Mouse (Mus musculus) adrenal gland, postnatal 4 days (tissue): Measurements from ENCODE around the gene Gm14326. TPM values are rescaled to one million over a fixed set of nuclear protein-coding genes. Genes with fewer than 3 reads are reported as not detected.
A peak's percentile ranks its signal among the peaks of the same experiment; 100 is the strongest.
"Not testable (repeated sequence)": the region's sequence is repeated elsewhere in the genome, so short reads cannot be mapped to it uniquely, and the experiment has no call there.

ENCODE experiments used
- DNase-seq, 2 experiments: peaks; one replicate each; pipeline ENCODE4 v3.0.0; 2021 to 2022; ENCODE audit warnings: low spot score in 2 of 2, mixed read lengths in 2 of 2
- long read RNA-seq, 2 experiments: library from polyadenylated mRNA; stranded (forward); transcript quantifications; one replicate each; pipeline ENCODE4 v2.0.0; 2021
- total RNA-seq, 2 experiments: library from RNA; stranded (reverse); gene quantifications; 2 replicates each; pipeline ENCODE4 v1.2.3; 2021

Gm14326 gene
- total RNA-seq, result 10 to 100 TPM; 26.7 to 31.6 TPM
- long read RNA-seq, experiment 1, partial matches to known transcripts, result 3 of 11 reads
- long read RNA-seq, experiment 1, other reads (novel, unspliced or antisense), result 3 of 11 reads
- long read RNA-seq, experiment 2, partial matches to known transcripts, result 0 of 12 reads
- long read RNA-seq, experiment 2, other reads (novel, unspliced or antisense), result 5 of 12 reads

DNA sequence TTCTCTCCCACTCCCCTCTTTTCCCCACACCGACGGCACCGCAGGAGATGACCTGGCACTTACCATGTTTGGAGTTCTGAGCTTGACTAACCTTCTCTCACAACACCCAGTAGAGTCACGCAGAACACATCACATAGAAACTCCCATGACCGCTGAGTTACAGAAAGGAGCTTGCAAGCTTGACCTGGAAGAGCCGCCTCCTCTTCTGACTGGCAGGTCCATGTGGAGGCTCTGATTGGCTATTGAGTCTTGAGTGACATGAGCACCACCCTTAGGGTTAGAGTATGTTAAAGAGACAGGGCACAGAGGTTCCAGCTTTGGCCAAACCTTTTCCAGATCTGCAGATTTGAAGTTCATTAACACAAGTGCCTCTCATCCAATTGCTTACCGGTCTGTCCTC lies at the start of gene Gm14326:
Gene Gm14326 (minus strand): TSS at position 153 of the 400 bp plus-strand sequence.
- DNase-seq, result peak; percentile 11 to 53

DNA sequence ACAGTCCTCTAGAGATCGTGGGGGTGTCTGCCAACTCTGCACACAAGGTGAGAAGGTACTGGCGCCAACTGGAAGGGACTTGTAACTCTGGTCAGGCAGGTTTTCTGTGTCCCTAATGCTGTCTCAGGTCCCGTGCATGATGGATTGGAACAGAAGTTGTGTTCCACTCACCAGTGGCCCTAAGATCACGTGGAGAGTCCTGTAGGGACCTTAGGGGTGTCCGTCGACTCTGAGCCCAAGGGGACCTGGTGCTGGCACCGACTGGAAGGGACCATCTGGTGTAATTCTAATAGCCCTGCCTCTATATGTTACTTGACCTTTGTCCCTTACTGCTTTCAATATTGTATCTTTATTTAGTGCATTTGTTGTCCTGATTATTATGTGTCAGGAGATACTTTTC lies 17.7 kb upstream of the Gm14326 start:
- not testable (repeated sequence) for DNase-seq

DNA sequence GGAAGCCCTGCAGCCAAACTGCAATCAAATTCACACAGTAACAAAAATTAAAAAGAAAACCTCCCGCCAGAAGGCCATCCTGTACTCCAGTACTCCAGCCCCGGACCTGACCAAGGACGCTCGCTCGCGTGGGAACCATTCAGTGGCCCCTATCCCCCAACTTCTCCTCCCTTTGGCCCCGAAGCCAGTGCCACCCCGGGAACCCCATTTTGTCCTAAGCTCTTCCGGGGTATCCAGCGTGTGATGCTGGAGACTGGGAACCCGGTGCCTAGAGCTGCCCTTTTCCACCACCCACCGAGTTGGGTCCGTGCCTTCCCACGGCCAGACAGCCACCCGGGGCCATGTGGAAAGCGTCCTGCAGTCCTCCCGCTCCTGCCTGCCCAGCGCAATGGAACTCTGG lies 363 bp downstream of the Gm14326 start:
- DNase-seq, result not testable (repeated sequence)

DNA sequence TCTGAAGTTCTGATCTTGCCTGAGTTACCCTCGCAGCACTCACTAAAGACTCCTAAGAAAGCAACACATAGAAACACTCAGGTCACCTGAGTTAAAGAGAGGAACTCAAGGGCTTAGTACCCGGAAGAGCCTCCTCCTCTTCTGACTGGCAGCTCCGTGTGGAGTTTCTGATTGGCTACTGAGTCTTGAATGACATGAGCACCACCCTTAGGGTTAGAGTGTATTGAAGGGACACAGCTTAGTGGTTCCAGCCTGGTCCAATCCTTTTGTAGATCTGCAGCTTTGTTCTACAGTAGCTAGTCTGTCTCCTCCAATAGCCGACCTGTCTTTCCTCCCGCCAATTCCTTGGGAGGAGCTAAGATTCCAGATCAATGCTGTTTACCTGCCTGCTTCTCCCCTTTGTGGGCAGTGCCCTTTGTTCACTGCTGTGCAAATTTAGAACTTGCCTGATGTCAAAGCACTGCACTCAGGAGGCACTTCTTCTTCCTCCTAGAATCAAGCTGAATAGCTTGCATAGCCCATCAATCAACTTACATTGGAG lies 31.5 kb downstream of the Gm14326 start, which contains the start of gene Zfp972:
Gene Zfp972 (minus strand): TSS at position 51 of the 541 bp plus-strand sequence.
- DNase-seq, result not testable (repeated sequence)

- not testable (repeated sequence) for DNase-seq
Observed at GRCm38 (mm10) chr2:177903276-177903675, 53.8 kb downstream of the Gm14326 start.

- DNase-seq, result not testable (repeated sequence)
Observed at GRCm38 (mm10) chr2:177898171-177898570, 58.9 kb downstream of the Gm14326 start.

- DNase-seq, result not testable (repeated sequence)
Observed at GRCm38 (mm10) chr2:177897046-177897578, 60.0 kb downstream of the Gm14326 start, which contains the start of gene Gm14327. Gene Gm14327 (plus strand): TSS chr2:177897096.

DNA sequence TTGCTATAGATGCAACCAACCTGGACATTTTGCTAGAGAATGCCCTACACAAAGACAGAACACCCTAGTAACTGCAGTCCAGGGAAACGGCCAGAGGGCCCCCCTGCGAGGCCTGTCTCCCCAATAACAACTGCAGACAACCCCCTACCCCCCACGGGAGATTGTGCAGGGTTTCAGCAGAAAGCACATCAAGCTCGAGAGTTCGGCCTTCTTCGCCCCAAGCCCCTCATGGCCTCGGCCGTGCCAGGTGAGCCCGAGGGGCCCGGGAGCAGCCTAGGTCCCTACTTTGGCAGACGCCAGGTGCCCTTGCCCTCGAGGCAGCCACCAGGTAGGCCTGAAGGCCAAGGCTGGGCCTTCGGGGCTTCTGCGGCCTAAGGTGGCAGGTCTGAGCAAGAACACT lies 69.4 kb downstream of the Gm14326 start:
- DNase-seq, result peak in 1 of 2 experiments; percentile 2

Other genes with a start within 250 kb of the Gm14326 start
- gene Gm14322, start 198.0 kb downstream of the Gm14326 start, total RNA-seq, result 10 to 100 TPM; 26.3 to 27.5 TPM
- gene Gm14325, start 117.0 kb downstream of the Gm14326 start, total RNA-seq, result 100 to 1,000 TPM; 121 to 137 TPM
- gene Gm14327, start 60.2 kb downstream of the Gm14326 start, total RNA-seq, result 1 to 10 TPM; 5.2 to 5.3 TPM
- gene Zfp972, start 31.7 kb downstream of the Gm14326 start, total RNA-seq, result 1 to 10 TPM in 1 of 2 experiments, under 1 TPM in 1; 0.95 to 1.4 TPM
- 10 to 100 TPM; 25.2 to 26.4 TPM for gene Zfp971, start 66.0 kb upstream of the Gm14326 start, total RNA-seq
- gene Zfp931, start 121.2 kb upstream of the Gm14326 start, total RNA-seq, result 10 to 100 TPM; 14.9 to 16.5 TPM
- gene Phactr3, start 161.7 kb upstream of the Gm14326 start, total RNA-seq, result 1 to 10 TPM; 7.3 to 8.2 TPM